Mouse (Mus musculus) E14TG2a.4 (cell line): ENCODE results near the gene Hoxa13.

Source experiments
- CTCF ChIP-seq: conservative IDR thresholded peaks from 2 replicates; pipeline ENCODE4 v1.5.1; 2014; ENCODE audit warnings: low read length
- NANOG ChIP-seq: IDR thresholded peaks from 2 replicates; pipeline ENCODE4 v1.6.1; 2014; ENCODE audit warnings: borderline replicate concordance, low read length, mixed read lengths
- POU5F1 ChIP-seq: IDR thresholded peaks from 2 replicates; pipeline ENCODE4 v1.6.1; 2014; ENCODE audit warnings: low read length, borderline replicate concordance

DNA sequence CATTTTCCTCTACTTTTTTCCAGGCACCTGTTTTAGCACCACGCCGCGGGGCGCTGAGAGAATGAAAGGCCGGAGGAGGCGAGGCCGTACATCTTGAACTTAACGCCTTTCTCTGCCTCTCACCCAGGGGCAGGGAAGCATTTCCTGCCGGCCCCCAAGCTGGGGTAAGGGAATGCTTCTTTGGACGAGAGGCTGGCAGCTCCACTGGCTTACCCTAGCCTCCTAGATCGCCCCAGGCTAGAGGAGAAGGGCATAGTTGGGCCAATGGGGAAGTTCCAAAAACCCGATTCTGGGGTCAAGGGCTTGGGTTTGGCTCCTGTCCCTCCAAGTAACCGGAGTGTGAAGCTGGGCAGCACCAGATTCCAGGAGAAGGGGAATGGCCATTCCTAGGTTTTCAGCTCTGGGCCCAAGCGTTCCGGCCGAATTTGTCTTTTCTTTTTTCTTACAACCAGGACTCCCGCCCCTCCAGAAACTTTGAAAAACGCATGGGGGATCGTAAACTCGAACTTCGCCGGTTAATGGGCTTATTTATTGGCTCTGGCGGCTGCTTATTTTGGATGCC is 27.6 kb downstream of the Hoxa13 start:
- TF ChIP-seq CTCF (no peak), NANOG (no peak), POU5F1 (no peak)
